Mouse (Mus musculus) lung, adult 2 months (tissue): ENCODE data around the gene Bhlha15.

Source experiments
- CTCF ChIP-seq: fragments of 200-500 bp; IDR thresholded peaks from 2 replicates; pipeline ENCODE4 v1.5.1; 2011; ENCODE audit warnings: mild to moderate bottlenecking, low read length, control low read depth; ENCODE audit not compliant: insufficient read depth
- POLR2A ChIP-seq: fragments of 200-500 bp; IDR thresholded peaks from 2 replicates; pipeline ENCODE4 v1.6.1; 2011; ENCODE audit warnings: low read depth, mild to moderate bottlenecking, control low read depth, low read length, borderline replicate concordance; ENCODE audit errors: extremely low read depth

DNA sequence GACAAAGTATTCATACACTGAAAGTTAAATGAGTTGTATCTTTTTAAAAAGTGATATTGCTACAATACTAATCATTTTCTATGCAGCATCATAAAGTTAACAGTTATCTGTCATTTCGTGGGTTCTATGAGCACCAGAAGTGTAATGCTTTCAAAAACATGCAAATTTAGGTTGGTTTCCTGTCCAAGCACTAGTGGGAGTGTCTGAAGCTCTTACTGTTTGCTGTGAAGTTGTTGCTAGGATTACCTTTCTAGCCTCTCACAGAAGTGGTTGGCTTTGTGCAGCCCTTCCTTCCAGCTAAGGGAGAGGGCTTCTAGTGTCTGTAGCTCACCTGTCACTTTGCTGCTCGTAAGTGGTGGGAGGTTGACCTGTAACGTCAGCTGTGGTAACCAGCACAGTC is 24.3 kb upstream of the Bhlha15 start:
- TF ChIP-seq CTCF (no peak), POLR2A (no peak)
